Mouse (Mus musculus): ENCODE results near the gene Fbll1.
"Not testable (repeated sequence)": the region's sequence is repeated elsewhere in the genome, so short reads cannot be mapped to it uniquely, and the experiment has no call there.

DNA sequence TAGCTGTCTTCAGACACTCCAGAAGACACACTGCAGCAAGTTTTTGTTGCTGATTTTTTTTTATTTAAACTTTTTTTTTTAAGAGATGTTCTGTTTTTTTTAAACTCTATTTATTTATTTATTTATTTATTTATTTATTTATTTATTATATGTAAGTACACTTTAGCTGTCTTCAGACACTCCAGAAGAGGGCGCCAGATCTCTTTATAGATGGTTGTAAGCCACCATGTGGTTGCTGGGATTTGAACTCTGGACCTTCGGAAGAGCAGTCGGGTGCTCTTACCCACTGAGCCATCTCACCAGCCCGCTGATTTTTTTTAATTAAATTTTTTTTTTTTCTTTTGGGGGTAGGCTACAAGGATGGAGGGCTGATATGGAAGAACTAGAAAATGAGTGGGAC, 43.9 kb upstream of the Fbll1 start:
- not testable (repeated sequence) for TF ChIP-seq POLR2A (IDR thresholded peaks at IDR 0.05; ENCODE audit: borderline replicate concordance, extremely low read depth, insufficient read depth, insufficient read length, poor library complexity, severe bottlenecking); CTCF (IDR thresholded peaks at IDR 0.05; ENCODE audit: borderline replicate concordance, extremely low read depth, insufficient read depth, insufficient read length)
